Mouse (Mus musculus) liver, postnatal 0 days (tissue): Measurements from ENCODE around the gene Ctnnbip1. TPM values are rescaled to one million over a fixed set of nuclear protein-coding genes. Genes with fewer than 3 reads are reported as not detected.

Experiments
- ATAC-seq: fragments of 200-750 bp; cut with Nextera tagmentation; 2 replicates; pipeline ENCODE4 v1.8.0; 2017; ENCODE audit warnings: mild to moderate bottlenecking, moderate library complexity
- DNase-seq: peaks from one replicate; pipeline ENCODE4 v3.0.0-alpha.2; 2016
- H3K27ac ChIP-seq: fragments of 300-500 bp; sonication (generic); 2 replicates; pipeline ENCODE4 v1.5.1; 2014; ENCODE audit warnings: antibody characterized with exemption, moderate library complexity, mild to moderate bottlenecking, low read depth
- H3K27me3 ChIP-seq: fragments of 300-500 bp; sonication (generic); 2 replicates; pipeline ENCODE4 v1.6.1; 2014; ENCODE audit warnings: low read length, control low read depth, mixed read lengths; ENCODE audit not compliant: insufficient read depth
- H3K36me3 ChIP-seq: fragments of 300-500 bp; sonication (generic); replicated peaks from 2 replicates; pipeline ENCODE4 v1.6.1; 2014; ENCODE audit warnings: mild to moderate bottlenecking, control low read depth, low read length, moderate library complexity, mixed read lengths; ENCODE audit not compliant: insufficient read depth
- H3K4me1 ChIP-seq: fragments of 300-500 bp; sonication (generic); 2 replicates; pipeline ENCODE4 v1.6.1; 2014; ENCODE audit warnings: antibody characterized with exemption, mild to moderate bottlenecking, control low read depth; ENCODE audit not compliant: insufficient read depth
- H3K4me2 ChIP-seq: fragments of 300-500 bp; sonication (generic); 2 replicates; pipeline ENCODE4 v1.6.1; 2014; ENCODE audit warnings: low read depth, mild to moderate bottlenecking, low read length, moderate library complexity, mixed read lengths
- H3K4me3 ChIP-seq: fragments of 300-500 bp; sonication (generic); 2 replicates; pipeline ENCODE4 v1.5.1; 2014; ENCODE audit warnings: low read depth, low read length
- H3K9ac ChIP-seq: fragments of 300-500 bp; sonication (generic); replicated peaks from 2 replicates; pipeline ENCODE4 v1.6.1; 2014; ENCODE audit warnings: mild to moderate bottlenecking, moderate library complexity
- H3K9me3 ChIP-seq: fragments of 300-500 bp; sonication (generic); 2 replicates; pipeline ENCODE4 v1.6.1; 2016; ENCODE audit warnings: mild to moderate bottlenecking, control low read depth, low read length, mixed read lengths
- CTCF ChIP-seq: sonication (generic); IDR thresholded peaks from 2 replicates; pipeline ENCODE4 v1.5.1; 2016; ENCODE audit warnings: antibody characterized with exemption, low read depth
- EP300 ChIP-seq: IDR thresholded peaks from 2 replicates; pipeline ENCODE4 v1.6.1; 2016; ENCODE audit warnings: antibody characterized with exemption, low read depth, mild to moderate bottlenecking
- WGBS: fragments of 180-500 bp; shearing (Covaris S2); extraction: QIAGEN DNeasy Blood & Tissue Kit; methylation state at CpG from one replicate; pipeline ENCODE4 v1.1.7; 2014; ENCODE audit not compliant: insufficient replicate concordance; 5-methylcytosine and 5-hydroxymethylcytosine counted together
- polyA plus RNA-seq: library from polyadenylated mRNA; unstranded; fragments of >200 nt; fragmentation: Nextera tagmentation; extraction: Ambion mirVana; gene quantifications from 2 replicates; pipeline ENCODE4 v1.2.1, GENCODE M21; 2015

Ctnnbip1 gene
- polyA plus RNA-seq, 1 experiment from 2014 or later, result 12.8 TPM

DNA sequence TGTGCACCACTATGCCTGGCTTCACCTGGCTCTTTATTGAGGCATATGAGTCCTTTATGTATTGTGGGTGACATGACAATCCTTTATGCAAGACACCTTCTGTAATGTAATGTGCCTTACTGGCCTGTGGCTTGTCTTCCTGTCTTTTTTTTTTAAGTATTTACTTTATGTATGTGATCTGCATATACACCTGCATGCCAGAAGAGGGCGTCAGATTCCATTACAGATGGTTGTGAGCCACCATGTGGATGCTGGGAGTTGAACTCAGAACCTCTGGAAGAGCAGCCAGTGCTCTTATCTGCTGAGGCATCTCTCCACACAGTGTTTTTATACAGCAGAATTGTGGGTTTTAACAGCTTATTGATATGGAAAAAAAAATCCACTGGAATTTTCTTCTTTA, 85.8 kb downstream of the Ctnnbip1 start:
- DNase-seq (no peak), ATAC-seq (no peak)
- H3K9me3 ChIP-seq, result no peaks in the 10 kb centered on the region
- H3K9ac ChIP-seq, result no peak overlapping the region
- 52% methylated on average over 1 of the region's 1 CpGs for WGBS
- H3K4me1 ChIP-seq, result no peaks in the 10 kb centered on the region
- TF ChIP-seq EP300 (no peak), CTCF (no peak)
- no peaks in the 10 kb centered on the region for H3K27me3 ChIP-seq
- H3K36me3 ChIP-seq, result no peaks in the 10 kb centered on the region
- no peak overlapping the region for H3K4me3 ChIP-seq
- no peak overlapping the region for H3K27ac ChIP-seq
- H3K4me2 ChIP-seq, result no peak overlapping the region

DNA sequence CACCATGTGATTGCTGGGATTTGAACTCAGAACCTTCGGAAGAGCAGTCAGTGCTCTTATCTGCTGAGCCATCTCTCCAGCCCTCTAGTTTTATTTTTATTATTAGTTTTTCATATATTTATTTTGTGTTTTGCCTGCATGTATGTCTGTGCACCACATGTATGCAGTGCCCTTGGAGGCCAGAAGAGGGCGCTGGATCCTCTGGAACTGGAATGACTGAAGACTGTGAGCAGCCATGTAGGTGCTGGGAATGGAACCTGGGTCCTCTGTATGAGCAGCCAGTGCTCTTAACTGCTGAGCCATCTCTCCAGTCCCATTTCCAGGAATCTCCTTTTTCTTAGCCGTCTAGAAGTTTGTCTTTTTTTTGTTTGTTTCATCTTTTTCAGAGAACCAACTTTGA, 86.5 kb downstream of the Ctnnbip1 start:
- TF ChIP-seq EP300 (no peak), CTCF (peak; percentile 49)
- Histone ChIP-seq H3K9ac (no peak overlapping the region), H3K36me3 (no peaks in the 10 kb centered on the region), H3K4me2 (no peak overlapping the region), H3K4me3 (no peak overlapping the region), H3K4me1 (no peaks in the 10 kb centered on the region), H3K27me3 (no peaks in the 10 kb centered on the region), H3K27ac (no peak overlapping the region), H3K9me3 (no peaks in the 10 kb centered on the region)
- ATAC-seq, result no peak
- 78% methylated on average over 3 of the region's 3 CpGs for WGBS
- no peak for DNase-seq

DNA sequence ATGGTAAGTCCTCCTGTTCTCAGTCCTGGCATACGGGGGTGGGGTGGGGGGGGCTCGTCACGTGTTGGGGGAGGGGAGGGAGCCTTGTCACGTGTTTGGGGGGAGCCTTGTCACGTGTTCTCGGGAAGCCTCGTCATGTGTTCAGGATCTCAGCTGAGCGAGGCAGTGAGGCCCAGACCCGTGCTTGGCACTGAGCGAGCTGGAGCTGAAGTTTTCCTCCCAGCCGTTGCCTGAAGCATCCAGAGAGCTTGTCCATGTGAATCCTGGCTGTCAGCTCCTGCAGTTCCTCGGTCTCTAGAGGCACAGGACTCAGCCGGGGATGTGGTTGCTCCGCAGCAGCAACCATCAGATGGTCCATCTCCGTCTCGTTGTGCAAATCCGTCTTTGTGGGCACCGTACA, 88.0 kb downstream of the Ctnnbip1 start:
- H3K4me2 ChIP-seq, result no peak overlapping the region
- H3K4me1 ChIP-seq, result no peaks in the 10 kb centered on the region
- no peaks in the 10 kb centered on the region for H3K27me3 ChIP-seq
- TF ChIP-seq CTCF, result no peak
- no peak for TF ChIP-seq EP300
- H3K27ac ChIP-seq, result no peak overlapping the region
- no peak overlapping the region for H3K4me3 ChIP-seq
- no peak overlapping the region for H3K9ac ChIP-seq
- 81% methylated on average over 18 of the region's 18 CpGs for WGBS
- DNase-seq (no peak), ATAC-seq (no peak)
- no peaks in the 10 kb centered on the region for H3K36me3 ChIP-seq
- H3K9me3 ChIP-seq, result no peaks in the 10 kb centered on the region

DNA sequence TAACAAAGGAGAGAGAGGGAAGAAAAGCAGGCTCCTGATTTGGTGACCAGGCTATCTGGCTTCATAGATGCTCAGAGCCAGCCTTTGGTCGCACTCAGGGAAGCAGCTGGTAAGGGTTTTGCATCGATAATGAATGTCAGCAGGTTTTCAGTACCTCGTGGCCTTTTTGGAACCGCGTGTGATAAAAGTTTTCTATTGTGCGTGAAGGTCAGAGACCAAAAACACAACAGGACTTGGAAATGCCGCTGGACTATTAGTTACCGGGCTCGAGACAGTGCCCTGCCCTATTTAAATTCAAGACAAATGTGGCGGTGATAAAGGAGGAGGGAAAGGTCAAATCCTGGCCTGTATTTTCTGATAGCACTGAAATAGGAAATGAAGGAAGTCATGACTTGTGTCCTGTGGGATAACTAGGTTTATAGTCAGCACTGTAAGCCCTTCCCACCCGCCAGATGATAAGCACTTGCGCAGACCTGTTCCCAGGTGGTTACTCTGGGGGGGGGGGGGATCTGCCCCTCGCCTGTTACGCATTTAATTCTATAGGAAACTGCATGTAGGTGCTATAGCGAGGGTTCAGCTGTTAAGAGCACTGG, 88.8 kb downstream of the Ctnnbip1 start:
- H3K36me3 ChIP-seq, result no peaks in the 10 kb centered on the region
- no peak for TF ChIP-seq CTCF
- no peak for TF ChIP-seq EP300
- no peaks in the 10 kb centered on the region for H3K27me3 ChIP-seq
- no peak overlapping the region for H3K9ac ChIP-seq
- H3K4me1 ChIP-seq, result no peaks in the 10 kb centered on the region
- H3K4me2 ChIP-seq, result no peak overlapping the region
- DNase-seq, result no peak
- 51% methylated on average over 15 of the region's 15 CpGs for WGBS
- ATAC-seq, result no peak
- H3K4me3 ChIP-seq, result no peak overlapping the region
- no peak overlapping the region for H3K27ac ChIP-seq
- no peaks in the 10 kb centered on the region for H3K9me3 ChIP-seq

DNA sequence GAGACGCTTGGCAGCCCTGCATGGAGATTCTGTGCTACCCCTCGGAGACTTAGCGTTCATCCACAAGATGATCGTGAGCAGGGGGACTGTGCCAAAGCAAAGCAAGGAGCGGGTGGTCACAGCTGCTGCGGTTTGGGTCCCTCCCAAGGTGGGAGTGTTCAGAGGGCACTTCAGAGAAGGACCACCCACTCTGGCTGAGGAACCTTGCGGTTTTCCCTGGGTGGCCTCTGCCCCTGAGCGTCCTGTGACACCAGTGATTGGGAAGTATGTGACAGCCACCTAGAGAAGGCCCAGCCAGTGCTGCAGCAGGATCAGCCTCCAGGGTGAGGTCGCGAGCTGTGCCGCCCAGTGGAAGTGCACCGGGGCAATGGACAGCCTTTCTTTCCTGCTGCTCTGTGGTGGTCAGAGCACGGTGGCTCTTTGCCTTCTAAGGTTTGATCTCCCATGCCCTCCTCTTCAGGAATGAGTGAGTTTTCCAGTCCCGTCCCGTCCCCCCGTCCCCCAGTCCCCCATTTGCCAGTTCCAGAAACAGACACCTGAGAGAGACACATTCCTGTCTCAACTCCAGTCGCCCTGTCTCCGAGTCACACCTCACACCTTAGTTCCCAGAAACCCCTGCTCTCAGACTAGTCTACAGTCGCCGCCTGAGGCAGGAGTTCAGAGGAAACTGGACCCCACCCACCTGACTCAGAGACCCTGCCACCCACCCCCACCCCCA, 89.7 kb downstream of the Ctnnbip1 start:
- 48% methylated on average over 20 of the region's 20 CpGs for WGBS
- no peak overlapping the region for H3K4me2 ChIP-seq

DNA sequence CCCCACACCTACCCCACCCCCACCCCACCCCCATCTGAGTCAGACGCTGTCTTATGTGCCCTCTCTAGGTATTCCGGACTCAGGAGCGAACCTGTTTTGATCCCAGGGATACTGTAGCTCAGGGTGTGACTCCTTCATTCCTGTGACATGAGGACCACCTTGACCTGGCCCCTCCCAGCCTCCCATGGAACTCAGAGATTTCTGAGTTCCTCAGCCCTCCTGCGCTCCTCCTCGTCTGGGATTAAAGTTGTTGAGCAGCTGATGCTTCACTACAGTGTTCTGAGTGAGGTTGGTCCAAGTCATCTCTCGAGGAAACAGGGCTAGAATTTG, 90.2 kb downstream of the Ctnnbip1 start:
- Histone ChIP-seq H3K4me1 (no peaks in the 10 kb centered on the region), H3K9ac (no peak overlapping the region), H3K9me3 (no peaks in the 10 kb centered on the region), H3K27me3 (no peaks in the 10 kb centered on the region), H3K36me3 (no peaks in the 10 kb centered on the region), H3K4me3 (no peak overlapping the region), H3K27ac (no peak overlapping the region), H3K4me2 (no peak overlapping the region)
- no peak for DNase-seq
- WGBS, result 85% methylated on average over 6 of the region's 6 CpGs
- TF ChIP-seq EP300, result no peak
- TF ChIP-seq CTCF, result no peak
- ATAC-seq, result no peak

More for the DNA sequence above, 89.7 kb downstream of the Ctnnbip1 start:
- no peak overlapping the region for H3K27ac ChIP-seq
- H3K4me1 ChIP-seq, result no peaks in the 10 kb centered on the region
- DNase-seq (no peak), ATAC-seq (no peak)
- no peaks in the 10 kb centered on the region for H3K36me3 ChIP-seq
- H3K4me3 ChIP-seq, result no peak overlapping the region
- no peaks in the 10 kb centered on the region for H3K27me3 ChIP-seq
- no peaks in the 10 kb centered on the region for H3K9me3 ChIP-seq
- TF ChIP-seq EP300 (no peak), CTCF (no peak)
- H3K9ac ChIP-seq, result no peak overlapping the region
